Mouse (Mus musculus) CH12.LX (cell line): ENCODE results near the gene Epb41. TPM values are rescaled to one million over a fixed set of nuclear protein-coding genes. Genes with fewer than 3 reads are reported as not detected.

Source experiments
- DNase-seq: peaks from one replicate; pipeline ENCODE4 v3.0.0-alpha.2; 2013; ENCODE audit errors: extremely low read depth
- H3K27ac ChIP-seq: 2 replicates; pipeline ENCODE4 v1.5.1; 2012; ENCODE audit warnings: low read depth, mild to moderate bottlenecking, control low read depth, moderate library complexity; ENCODE audit not compliant: insufficient read depth
- H3K27me3 ChIP-seq: replicated peaks from 2 replicates; pipeline ENCODE3; 2012; ENCODE audit warnings: inconsistent platforms
- H3K36me3 ChIP-seq, 2 experiments: replicated peaks in 1 of 2; 2 replicates each; pipeline versions ENCODE3 to v1.6.1; 2012; ENCODE audit warnings: inconsistent platforms in 1 of 2, low read length in 1 of 2, mild to moderate bottlenecking in 1 of 2, mixed read lengths in 1 of 2, moderate library complexity in 1 of 2; ENCODE audit not compliant: control insufficient read depth in 1 of 2, insufficient read depth in 1 of 2
- H3K4me1 ChIP-seq, 2 experiments: 2 replicates each; pipeline ENCODE4 v1.6.1; 2012; ENCODE audit warnings: inconsistent platforms in 1 of 2, moderate library complexity in 1 of 2; ENCODE audit not compliant: insufficient read depth in 2 of 2, control insufficient read depth in 1 of 2
- H3K4me2 ChIP-seq: 2 replicates; pipeline ENCODE4 v1.6.1; 2012; ENCODE audit warnings: low read depth, mild to moderate bottlenecking, control low read depth; ENCODE audit not compliant: poor library complexity, insufficient read depth, severe bottlenecking
- H3K4me3 ChIP-seq, 3 experiments: fragments of 150-350 bp in 1 of 3; sonication (generic) in 1 of 3; replicated peaks in 1 of 3; 2 replicates each; pipeline versions ENCODE3 to v1.5.1; 2011 to 2012; ENCODE audit warnings: low read depth in 2 of 3, low read length in 2 of 3, mild to moderate bottlenecking in 2 of 3, moderate library complexity in 2 of 3, control low read depth in 1 of 3, improper control_type of control experiment in 1 of 3, inconsistent platforms in 1 of 3, mixed read lengths in 1 of 3; ENCODE audit not compliant: poor library complexity in 1 of 3
- H3K79me2 ChIP-seq: replicated peaks from 2 replicates; pipeline ENCODE4 v1.6.1; 2012; ENCODE audit warnings: mild to moderate bottlenecking, moderate library complexity; ENCODE audit not compliant: control insufficient read depth, poor library complexity, insufficient read depth, severe bottlenecking; ENCODE audit errors: extremely low read depth
- H3K9ac ChIP-seq: 2 replicates; pipeline ENCODE4 v1.6.1; 2012; ENCODE audit warnings: low read depth, mild to moderate bottlenecking, control low read depth, moderate library complexity; ENCODE audit not compliant: insufficient read depth
- H3K9me3 ChIP-seq: replicated peaks from 2 replicates; pipeline ENCODE3; 2012; ENCODE audit warnings: low read length, inconsistent platforms, mixed read lengths
- BHLHE40 ChIP-seq: IDR thresholded peaks from 2 replicates; pipeline ENCODE4 v1.6.1; 2011; ENCODE audit warnings: mild to moderate bottlenecking, low read depth, low read length, improper control_type of control experiment
- CHD1 ChIP-seq: IDR thresholded peaks from 2 replicates; pipeline ENCODE4 v1.6.1; 2012; ENCODE audit warnings: low read depth, low read length, improper control_type of control experiment, inconsistent platforms
- CHD2 ChIP-seq: IDR thresholded peaks from 2 replicates; pipeline ENCODE4 v1.6.1; 2011; ENCODE audit warnings: low read length, improper control_type of control experiment
- CTCF ChIP-seq, 2 experiments: IDR thresholded peaks in 1 of 2; conservative IDR thresholded peaks in 1 of 2; 2 replicates each; pipeline ENCODE4 v1.5.1; 2011 to 2012; ENCODE audit warnings: low read depth in 2 of 2, low read length in 2 of 2, improper control_type of control experiment in 1 of 2, inconsistent platforms in 1 of 2, mild to moderate bottlenecking in 1 of 2, moderate library complexity in 1 of 2
- ELF1 ChIP-seq: IDR thresholded peaks from 2 replicates; pipeline ENCODE4 v1.6.1; 2014; ENCODE audit warnings: low read depth, mild to moderate bottlenecking, inconsistent platforms, low read length, improper control_type of control experiment
- ETS1 ChIP-seq: conservative IDR thresholded peaks from 2 replicates; pipeline ENCODE4 v1.6.1; 2012; ENCODE audit warnings: low read depth, mild to moderate bottlenecking, inconsistent platforms, low read length, improper control_type of control experiment, moderate library complexity
- GABPA ChIP-seq: IDR thresholded peaks from 2 replicates; pipeline ENCODE4 v1.6.1; 2012; ENCODE audit warnings: low read depth, low read length, improper control_type of control experiment, inconsistent platforms; ENCODE audit not compliant: insufficient replicate concordance
- HCFC1 ChIP-seq: IDR thresholded peaks from 2 replicates; pipeline ENCODE4 v1.6.1; 2012; ENCODE audit warnings: low read depth, mild to moderate bottlenecking, inconsistent platforms, low read length, improper control_type of control experiment
- IRF4 ChIP-seq: IDR thresholded peaks from 2 replicates; pipeline ENCODE4 v1.6.1; 2014; ENCODE audit warnings: low read depth, mild to moderate bottlenecking, inconsistent platforms, low read length, improper control_type of control experiment
- JUND ChIP-seq: conservative IDR thresholded peaks from 2 replicates; pipeline ENCODE4 v1.6.1; 2011; ENCODE audit warnings: low read depth, low read length, improper control_type of control experiment
- MAFK ChIP-seq: IDR thresholded peaks from 2 replicates; pipeline ENCODE4 v1.6.1; 2011; ENCODE audit warnings: low read length, improper control_type of control experiment; ENCODE audit not compliant: insufficient replicate concordance
- MAZ ChIP-seq: IDR thresholded peaks from 2 replicates; pipeline ENCODE4 v1.6.1; 2012; ENCODE audit warnings: low read depth, mild to moderate bottlenecking, inconsistent platforms, low read length, improper control_type of control experiment, moderate library complexity
- MEF2A ChIP-seq: IDR thresholded peaks from 2 replicates; pipeline ENCODE4 v1.6.1; 2014; ENCODE audit warnings: low read depth, mild to moderate bottlenecking, inconsistent platforms, low read length, improper control_type of control experiment, borderline replicate concordance
- MYC ChIP-seq: IDR thresholded peaks from 2 replicates; pipeline ENCODE4 v1.6.1; 2011; ENCODE audit warnings: low read depth, mild to moderate bottlenecking, improper control_type of control experiment, low read length
- NELFE ChIP-seq: IDR thresholded peaks from 2 replicates; pipeline ENCODE4 v1.6.1; 2011; ENCODE audit warnings: low read depth, low read length, improper control_type of control experiment
- POLR2A ChIP-seq: IDR thresholded peaks from 2 replicates; pipeline ENCODE4 v1.6.1; 2011; ENCODE audit warnings: low read depth, mild to moderate bottlenecking, improper control_type of control experiment, low read length
- POLR2AphosphoS2 ChIP-seq: IDR thresholded peaks from 2 replicates; pipeline ENCODE4 v1.6.1; 2011; ENCODE audit warnings: low read depth, low read length, improper control_type of control experiment
- RAD21 ChIP-seq: IDR thresholded peaks from 2 replicates; pipeline ENCODE4 v1.6.1; 2011; ENCODE audit warnings: low read depth, mild to moderate bottlenecking, low read length, improper control_type of control experiment, moderate library complexity
- RCOR1 ChIP-seq: conservative IDR thresholded peaks from 2 replicates; pipeline ENCODE4 v1.6.1; 2012; ENCODE audit warnings: low read depth, mild to moderate bottlenecking, inconsistent platforms, low read length, improper control_type of control experiment
- SIN3A ChIP-seq: IDR thresholded peaks from 2 replicates; pipeline ENCODE4 v1.6.1; 2012; ENCODE audit warnings: low read length, improper control_type of control experiment, inconsistent platforms
- UBTF ChIP-seq: IDR thresholded peaks from 2 replicates; pipeline ENCODE4 v1.6.1; 2012; ENCODE audit warnings: low read depth, mild to moderate bottlenecking, inconsistent platforms, low read length, improper control_type of control experiment, moderate library complexity
- USF2 ChIP-seq: conservative IDR thresholded peaks from 2 replicates; pipeline ENCODE4 v1.6.1; 2011; ENCODE audit warnings: low read depth, low read length, improper control_type of control experiment
- ZC3H11A ChIP-seq: IDR thresholded peaks from 2 replicates; pipeline ENCODE4 v1.6.1; 2012; ENCODE audit warnings: low read depth, mild to moderate bottlenecking, inconsistent platforms, low read length, improper control_type of control experiment
- ZKSCAN1 ChIP-seq: IDR thresholded peaks from 2 replicates; pipeline ENCODE4 v1.6.1; 2012; ENCODE audit warnings: low read depth, inconsistent platforms, low read length, improper control_type of control experiment, borderline replicate concordance
- ZMIZ1 ChIP-seq: IDR thresholded peaks from 2 replicates; pipeline ENCODE4 v1.6.1; 2012; ENCODE audit warnings: low read depth, mild to moderate bottlenecking, inconsistent platforms, low read length, improper control_type of control experiment
- ZNF384 ChIP-seq: IDR thresholded peaks from 2 replicates; pipeline ENCODE4 v1.6.1; 2012; ENCODE audit warnings: low read depth, low read length, improper control_type of control experiment, inconsistent platforms
- dilution Hi-C: fragments of 300-500 bp; cut with MboI; formaldehyde crosslinking; loops from 2 replicates; pipeline ENCODE4 v1.14.3; 2020; ENCODE audit warnings: low sequenced_read_pairs; ENCODE audit not compliant: extremely low pct_unique_long_range_greater_than_20kb, extremely low pct_ligation_motif_present
- in situ Hi-C: fragments of 300-500 bp; cut with MboI; formaldehyde crosslinking; loops from 3 replicates; pipeline ENCODE4 v1.14.3; 2019; ENCODE audit warnings: low sequenced_read_pairs, low pct_ligation_motif_present, low pct_unique_long_range_greater_than_20kb, mixed read lengths
- polyA plus RNA-seq: library from polyadenylated mRNA; unstranded; fragments of >175 nt; gene quantifications from 2 replicates; pipeline ENCODE4 v1.2.1, GENCODE M21; 2012; ENCODE audit warnings: low read depth; ENCODE audit not compliant: insufficient read length
- total RNA-seq, 2 experiments: library from RNA; depleted of rRNA; stranded (reverse); fragments of 300-350 nt in 1 of 2; fragments of >200 nt in 1 of 2; gene quantifications; 2 replicates each; pipeline ENCODE4 v1.2.3; 2012 to 2014

Gene Epb41
- total and polyA plus RNA-seq, 3 experiments: 7.1 to 21.6 (median 10.0) TPM

- H3K27ac ChIP-seq: no peak overlapping the region
- DNase-seq: no peak
- TF ChIP-seq POLR2A (no peak), HCFC1 (no peak), RAD21 (no peak), MAZ (no peak), MEF2A (no peak), GABPA (no peak)
- no peaks in the 10 kb centered on the region for H3K9me3 ChIP-seq
- no peak overlapping the region for H3K4me3 ChIP-seq
- H3K79me2 ChIP-seq: peaks cover 54% of the 10 kb centered on the region
- no peak overlapping the region for H3K9ac ChIP-seq
- H3K4me1 ChIP-seq: peaks cover 0 to 16% of the 10 kb centered on the region in 2 experiments; a peak in 2 of 4 replicates
- no peaks in the 10 kb centered on the region for H3K27me3 ChIP-seq
- in situ Hi-C loops (no loop called here), dilution Hi-C loops (no loop called here)
- H3K36me3 ChIP-seq: peaks cover 53 to 85% of the 10 kb centered on the region in 2 experiments
- no peak overlapping the region for H3K4me2 ChIP-seq
Measured at GRCm38 (mm10) chr4:131890692-131891091, 184.4 kb downstream of the Epb41 start.

- Histone ChIP-seq H3K36me3 (peaks cover 45 to 89% of the 10 kb centered on the region in 2 experiments), H3K9ac (no peak overlapping the region), H3K27me3 (no peaks in the 10 kb centered on the region), H3K27ac (no peak overlapping the region), H3K4me3 (no peak overlapping the region), H3K4me1 (peaks cover 0 to 9% of the 10 kb centered on the region in 2 experiments; a peak in 2 of 4 replicates), H3K4me2 (no peak overlapping the region), H3K9me3 (no peaks in the 10 kb centered on the region), H3K79me2 (peaks cover 75% of the 10 kb centered on the region)
- TF ChIP-seq MYC: no peak
- TF ChIP-seq GABPA: no peak
- TF ChIP-seq UBTF: no peak
- no peak for TF ChIP-seq POLR2A
- no peak for TF ChIP-seq JUND
- no peak for TF ChIP-seq ZC3H11A
- no peak for TF ChIP-seq MAFK
- TF ChIP-seq IRF4: no peak
- TF ChIP-seq CHD1: no peak
- TF ChIP-seq CHD2: no peak
- TF ChIP-seq MEF2A: no peak
- DNase-seq: no peak
- dilution Hi-C loops: no loop called here
- in situ Hi-C loops: no loop called here
Measured at GRCm38 (mm10) chr4:131888564-131888963, 186.6 kb downstream of the Epb41 start.

- Histone ChIP-seq H3K27me3 (no peaks in the 10 kb centered on the region), H3K36me3 (peaks cover 27 to 73% of the 10 kb centered on the region in 2 experiments), H3K9ac (no peak overlapping the region), H3K9me3 (no peaks in the 10 kb centered on the region), H3K79me2 (peaks cover 97% of the 10 kb centered on the region), H3K4me1 (peaks cover 0 to 31% of the 10 kb centered on the region in 2 experiments; a peak in 3 of 4 replicates), H3K4me3 (no peak overlapping the region), H3K27ac (no peak overlapping the region), H3K4me2 (no peak overlapping the region)
- in situ Hi-C loops (no loop called here), dilution Hi-C loops (no loop called here)
- TF ChIP-seq UBTF (no peak), CTCF (conservative IDR thresholded peaks at IDR 0.05 in 1 of 2, IDR thresholded peaks at IDR 0.05 in 1 of 2; ENCODE audit: low read depth in 2 of 2, low read length in 2 of 2) (no peak), SIN3A (no peak), BHLHE40 (no peak), NELFE (no peak), MEF2A (no peak), HCFC1 (no peak), ETS1 (no peak), POLR2AphosphoS2 (no peak), MAZ (no peak), ELF1 (no peak), RCOR1 (no peak), USF2 (no peak), ZKSCAN1 (no peak), ZC3H11A (no peak), ZMIZ1 (no peak), GABPA (no peak), RAD21 (no peak), ZNF384 (no peak)
- no peak for DNase-seq
Measured at GRCm38 (mm10) chr4:131885376-131885775, 189.7 kb downstream of the Epb41 start.
